Mouse (Mus musculus): Measurements from ENCODE around the gene Tmcc3.

The Tmcc3 gene

GRCm38 (mm10) chr10:94417643-94418042 is 105.9 kb downstream of the Tmcc3 start:
- peak; percentile 6 for DNase-seq (ENCODE audit: low read depth)

- DNase-seq (ENCODE audit: low read depth), result peak; percentile 58
These were observed 114.5 kb downstream of the Tmcc3 start for GRCm38 (mm10) chr10:94426000-94426920.

GRCm38 (mm10) chr10:94426921-94427270 is 115.1 kb downstream of the Tmcc3 start:
- no peak for DNase-seq (ENCODE audit: low read depth)

GRCm38 (mm10) chr10:94428186-94428942 is 116.6 kb downstream of the Tmcc3 start:
- DNase-seq (ENCODE audit: low read depth), result no peak

- no peak for DNase-seq (ENCODE audit: low read depth)
These were observed 118.8 kb downstream of the Tmcc3 start for GRCm38 (mm10) chr10:94430566-94430965.

GRCm38 (mm10) chr10:94432933-94433332 is 121.2 kb downstream of the Tmcc3 start:
- no peak for DNase-seq (ENCODE audit: low read depth)

GRCm38 (mm10) chr10:94433901-94434300 is 122.2 kb downstream of the Tmcc3 start:
- no peak for DNase-seq (ENCODE audit: low read depth)

- no peak for DNase-seq (ENCODE audit: low read depth)
These were observed 131.0 kb downstream of the Tmcc3 start for GRCm38 (mm10) chr10:94442725-94443124.

GRCm38 (mm10) chr10:94443453-94443852 is 131.7 kb downstream of the Tmcc3 start:
- DNase-seq (ENCODE audit: low read depth), result no peak

- no peak for DNase-seq (ENCODE audit: low read depth)
These were observed 133.4 kb downstream of the Tmcc3 start for GRCm38 (mm10) chr10:94445192-94445591.

GRCm38 (mm10) chr10:94446379-94447008 is 134.7 kb downstream of the Tmcc3 start:
- no peak for DNase-seq (ENCODE audit: low read depth)

GRCm38 (mm10) chr10:94449676-94450075 is 137.9 kb downstream of the Tmcc3 start:
- no peak for DNase-seq (ENCODE audit: low read depth)

GRCm38 (mm10) chr10:94450781-94451180 is 139.0 kb downstream of the Tmcc3 start:
- no peak for DNase-seq (ENCODE audit: low read depth)

- no peak for DNase-seq (ENCODE audit: low read depth)
These were observed 145.7 kb downstream of the Tmcc3 start for GRCm38 (mm10) chr10:94457454-94457853.

GRCm38 (mm10) chr10:94458690-94459089 is 146.9 kb downstream of the Tmcc3 start:
- DNase-seq (ENCODE audit: low read depth), result no peak

- DNase-seq (ENCODE audit: low read depth), result peak; percentile 7
These were observed 149.6 kb downstream of the Tmcc3 start for GRCm38 (mm10) chr10:94461378-94461777.

- DNase-seq (ENCODE audit: low read depth), result no peak
These were observed 150.1 kb downstream of the Tmcc3 start for GRCm38 (mm10) chr10:94461871-94462270.

- no peak for DNase-seq (ENCODE audit: low read depth)
These were observed 150.8 kb downstream of the Tmcc3 start for GRCm38 (mm10) chr10:94462386-94463064.

GRCm38 (mm10) chr10:94463410-94463809 is 151.7 kb downstream of the Tmcc3 start:
- no peak for DNase-seq (ENCODE audit: low read depth)

- DNase-seq (ENCODE audit: low read depth), result no peak
These were observed 153.9 kb downstream of the Tmcc3 start for GRCm38 (mm10) chr10:94465646-94466045.

GRCm38 (mm10) chr10:94466313-94466712 is 154.6 kb downstream of the Tmcc3 start:
- no peak for DNase-seq (ENCODE audit: low read depth)

- no peak for DNase-seq (ENCODE audit: low read depth)
These were observed 159.7 kb downstream of the Tmcc3 start for GRCm38 (mm10) chr10:94471487-94471886.

Data from c-Kit-positive CD71-negative TER-119-negative erythroid progenitor cells, embryonic 14.5 days (primary cell).